23 mouse cellular contexts compared by ENCODE assay signal in the genomic region with DNA sequence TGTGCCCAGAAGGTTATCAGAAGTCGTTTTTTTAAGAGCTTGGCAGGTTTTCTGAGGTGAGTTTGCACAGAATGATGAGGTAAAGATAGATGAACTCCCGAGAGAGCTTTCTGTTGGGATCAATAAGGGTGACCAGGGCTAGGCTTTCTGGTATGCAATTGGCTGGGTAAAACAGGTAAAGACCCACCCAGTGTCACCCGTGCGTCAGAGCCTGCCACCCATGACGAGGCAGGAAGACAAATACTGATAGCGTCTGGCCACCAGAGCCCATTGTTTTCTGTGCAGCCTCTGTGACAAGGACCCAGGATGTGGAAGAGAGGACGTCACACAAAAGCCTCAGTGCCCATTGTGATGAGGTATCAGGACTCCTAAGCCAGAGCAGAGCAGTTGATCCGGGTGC. TPM values are rescaled to one million over a fixed set of nuclear protein-coding genes. Genes with fewer than 3 reads are reported as not detected.
DNase-seq lines count a peak whose midpoint lies in the region; ATAC-seq and TF ChIP-seq lines count a peak whose summit lies in the region.
"Had no signal": no experiment of that assay in that cellular context is flagged by ENCODE, and none has a peak within 500 bp of the region (broad histone marks: within the 10 kb centered on the region; RNA-seq: fewer than 3 reads in every experiment).

No protein-coding gene starts in this region.

- 0 out of 2 replicates have a peak overlapping the region, but pooled peaks have one; percentile 11 for H3K9ac ChIP-seq in heart, embryonic 14.5 days (ENCODE audit: low read length)
- no peak overlapping the region for H3K9ac ChIP-seq in stomach, postnatal 0 days (ENCODE audit: low read length)
- H3K9ac ChIP-seq: embryonic facial prominence, embryonic 15.5 days; heart, embryonic 12.5 days; hindbrain, embryonic 13.5 days had no signal

- DNase-seq in heart, postnatal 10 days, result no peak
- DNase-seq in limb, embryonic 10.5 days (ENCODE audit: low spot score), result no peak
- DNase-seq in stomach, postnatal 0 days (ENCODE audit: low spot score), result peak; percentile 69
- no peak for DNase-seq in kidney, adult 8-10 months
- DNase-seq: adrenal gland, adult 2 months; adrenal gland, postnatal 25 days; cerebellum, adult 18-20 months; cerebellum, adult 9-11 months; cerebellum, postnatal 36 days; gastrocnemius, adult 2 months; gastrocnemius, postnatal 25 days; heart, adult 11 months; heart, postnatal 14 days had no signal

- H3K36me3 ChIP-seq in heart, embryonic 14.5 days (ENCODE audit: control insufficient read depth, insufficient read depth, low read length), result no peaks in the 10 kb centered on the region
- H3K36me3 ChIP-seq in megakaryocyte, embryonic 14.5 days (replicated peaks; ENCODE audit: low read length), result peaks cover 78% of the 10 kb centered on the region
- no peaks in the 10 kb centered on the region for H3K36me3 ChIP-seq in limb, embryonic 10.5 days
- no peaks in the 10 kb centered on the region for H3K36me3 ChIP-seq in stomach, postnatal 0 days (ENCODE audit: control insufficient read depth, insufficient read depth, low read length)
- H3K36me3 ChIP-seq: embryonic facial prominence, embryonic 15.5 days; forebrain, embryonic 10.5 days; heart, embryonic 12.5 days; hindbrain, embryonic 13.5 days had no signal

- no peak overlapping the region for H3K4me2 ChIP-seq in heart, embryonic 14.5 days (ENCODE audit: low read length)
- no peak overlapping the region for H3K4me2 ChIP-seq in stomach, postnatal 0 days (replicated peaks; ENCODE audit: low read depth)
- H3K4me2 ChIP-seq: embryonic facial prominence, embryonic 15.5 days; hindbrain, embryonic 13.5 days had no signal

- no peak for ATAC-seq in heart, embryonic 14.5 days (ENCODE audit: insufficient number of reproducible peaks, insufficient read depth, low FRiP score, low read depth)
- no peak for ATAC-seq in megakaryocyte, adult 5-6 weeks (ENCODE audit: poor library complexity, severe bottlenecking)
- ATAC-seq in stomach, postnatal 0 days (ENCODE audit: low FRiP score, low TSS enrichment), result peak; percentile 55
- ATAC-seq: forebrain, embryonic 14.5 days; intestine, embryonic 16.5 days had no signal

- TF ChIP-seq CTCF in stomach, postnatal 0 days (IDR thresholded peaks at IDR 0.05; ENCODE audit: low read depth), result no peak

- peaks cover 31 to 41% of the 10 kb centered on the region in 2 experiments for H3K4me1 ChIP-seq in heart, embryonic 14.5 days (ENCODE audit: control insufficient read depth in 2 of 2, insufficient read depth in 2 of 2, low read length in 2 of 2)
- peaks cover 91% of the 10 kb centered on the region for H3K4me1 ChIP-seq in megakaryocyte, embryonic 14.5 days
- H3K4me1 ChIP-seq in limb, embryonic 10.5 days, result peaks cover 45% of the 10 kb centered on the region
- H3K4me1 ChIP-seq in stomach, postnatal 0 days (replicated peaks; ENCODE audit: control insufficient read depth, insufficient read depth), result no peaks in the 10 kb centered on the region; the same call in 1 of the 2 replicates

- H3K9me3 ChIP-seq in heart, embryonic 14.5 days (ENCODE audit: control insufficient read depth, low read length), result no peaks in the 10 kb centered on the region
- H3K9me3 ChIP-seq in megakaryocyte, embryonic 14.5 days, result no peaks in the 10 kb centered on the region
- no peaks in the 10 kb centered on the region for H3K9me3 ChIP-seq in limb, embryonic 10.5 days (replicated peaks)
- H3K9me3 ChIP-seq in stomach, postnatal 0 days (ENCODE audit: control insufficient read depth, low read length), result no peaks in the 10 kb centered on the region
- H3K9me3 ChIP-seq: embryonic facial prominence, embryonic 15.5 days; forebrain, embryonic 10.5 days; heart, embryonic 12.5 days; hindbrain, embryonic 13.5 days had no signal

- no peak for TF ChIP-seq EP300 in stomach, postnatal 0 days (optimal IDR thresholded peaks at IDR 0.05)

- H3K27ac ChIP-seq in heart, embryonic 14.5 days (replicated peaks in 1 of 2; ENCODE audit: control insufficient read depth in 1 of 2, insufficient read depth in 1 of 2, low read depth in 2 of 2, low read length in 2 of 2), result no peak overlapping the region; a peak in 1 of 4 replicates
- peak overlapping the region; percentile 31; the same call in 1 of the 2 replicates for H3K27ac ChIP-seq in limb, embryonic 10.5 days
- H3K27ac ChIP-seq in stomach, postnatal 0 days (replicated peaks), result no peak overlapping the region
- H3K27ac ChIP-seq: embryonic facial prominence, embryonic 15.5 days; forebrain, embryonic 10.5 days; gastrocnemius, adult 2 months; hindbrain, embryonic 13.5 days had no signal

- 36% methylated on average over 8 of the region's 8 CpGs for WGBS in heart, embryonic 14.5 days
- 68% methylated on average over 8 of the region's 8 CpGs for WGBS in limb, embryonic 10.5 days
- 44% methylated on average over 8 of the region's 8 CpGs for WGBS in stomach, postnatal 0 days

- intact Hi-C loops in heart, postnatal 10 days (cut with DNase I), result no loop called here

- 0 out of 2 replicates have a peak, but pooled peaks cover under 1% of the 10 kb centered on the region for H3K27me3 ChIP-seq in heart, embryonic 14.5 days (ENCODE audit: control insufficient read depth, insufficient read depth, low read length)
- peaks cover 4% of the 10 kb centered on the region for H3K27me3 ChIP-seq in megakaryocyte, embryonic 14.5 days (replicated peaks)
- H3K27me3 ChIP-seq in limb, embryonic 10.5 days (ENCODE audit: low read depth, poor library complexity, severe bottlenecking), result 0 out of 2 replicates have a peak, but pooled peaks cover 5% of the 10 kb centered on the region
- no peaks in the 10 kb centered on the region for H3K27me3 ChIP-seq in stomach, postnatal 0 days (ENCODE audit: control insufficient read depth, insufficient read depth, low read length)
- H3K27me3 ChIP-seq: embryonic facial prominence, embryonic 15.5 days; heart, embryonic 12.5 days had no signal

- no peak overlapping the region for H3K4me3 ChIP-seq in heart, embryonic 14.5 days (ENCODE audit: control insufficient read depth in 1 of 2, insufficient read depth in 1 of 2, low read depth in 1 of 2, low read length in 2 of 2)
- peak overlapping the region; percentile 39 for H3K4me3 ChIP-seq in megakaryocyte, embryonic 14.5 days (replicated peaks)
- no peak overlapping the region for H3K4me3 ChIP-seq in limb, embryonic 10.5 days
- H3K4me3 ChIP-seq in stomach, postnatal 0 days (ENCODE audit: low read depth, low read length), result no peak overlapping the region
- H3K4me3 ChIP-seq: embryonic facial prominence, embryonic 15.5 days; erythroblast, embryonic 14.5 days; forebrain, embryonic 10.5 days; gastrocnemius, adult 2 months; heart, embryonic 12.5 days; hindbrain, embryonic 13.5 days had no signal

RNA-seq across cellular contexts. Expression of gene Vps8, which starts 58.0 kb away (rescaled TPM):
- polyA plus RNA-seq in heart, embryonic 14.5 days (2014; fragmentation: Nextera tagmentation; extraction: Ambion mirVana), result 24.9 and 27.7 TPM in 2 replicates
- total RNA-seq in heart, postnatal 10 days (2021), result 10 to 100 TPM; 23.0 to 23.2 TPM
- polyA plus RNA-seq in megakaryocyte, embryonic 14.5 days (2012; ENCODE audit: insufficient read depth, low replicate concordance), result 73.6 and 164 TPM in 2 replicates
- total RNA-seq in megakaryocyte, adult 5-6 weeks (2015), result 11.1 and 20.9 TPM in 2 replicates
- total RNA-seq in megakaryocyte, adult 5-6 weeks (2017), result 13.1 and 15.9 TPM in 2 replicates
- polyA plus RNA-seq in limb, embryonic 10.5 days (2016; fragmentation: Nextera tagmentation; extraction: Ambion mirVana), result 10.8 and 13.7 TPM in 2 replicates
- polyA plus RNA-seq in stomach, postnatal 0 days (2015; fragmentation: Nextera tagmentation; extraction: Ambion mirVana), result 7.0 and 8.2 TPM in 2 replicates
